Mouse (Mus musculus): ENCODE data around the gene Pced1b. TPM values are rescaled to one million over a fixed set of nuclear protein-coding genes. Genes with fewer than 3 reads are reported as not detected.

Gene Pced1b
- polyA plus RNA-seq, 1 experiment from 2014 or later, result 3.6 TPM

Other genes with a start within 250 kb of the Pced1b start
- 89.0 and 93.5 TPM in 2 replicates for gene Slc38a4, start 191.2 kb upstream of the Pced1b start, polyA plus RNA-seq (2014; fragmentation: Nextera tagmentation; extraction: Ambion mirVana)
- 4.6 and 5.6 TPM in 2 replicates for gene Amigo2, start 180 bp downstream of the Pced1b start, polyA plus RNA-seq (2014; fragmentation: Nextera tagmentation; extraction: Ambion mirVana)

Data from embryonic facial prominence, embryonic 14.5 days (tissue).